Mouse (Mus musculus) forebrain, embryonic 14.5 days (tissue): ENCODE results near the gene Tsc22d3. TPM values are rescaled to one million over a fixed set of nuclear protein-coding genes. Genes with fewer than 3 reads are reported as not detected.

Experiments used
- ATAC-seq: fragments of 200-750 bp; cut with Nextera tagmentation; 2 replicates; pipeline ENCODE4 v1.8.0; 2017; ENCODE audit warnings: mild to moderate bottlenecking, moderate library complexity
- DNase-seq: peaks from one replicate; pipeline ENCODE4 v3.0.0-alpha.2; 2015; ENCODE audit warnings: low spot score
- H3K27ac ChIP-seq: fragments of 300-500 bp; sonication (generic); 2 replicates; pipeline ENCODE4 v1.5.1; 2014; ENCODE audit warnings: low read depth, mild to moderate bottlenecking, control low read depth, low read length, moderate library complexity
- H3K27me3 ChIP-seq: fragments of 300-500 bp; sonication (generic); replicated peaks from 2 replicates; pipeline ENCODE4 v1.6.1; 2014; ENCODE audit warnings: low read length, control low read depth, mixed read lengths; ENCODE audit not compliant: control insufficient read depth, insufficient read depth
- H3K36me3 ChIP-seq: fragments of 300-500 bp; sonication (generic); 2 replicates; pipeline ENCODE4 v1.6.1; 2014; ENCODE audit warnings: low read length, control low read depth; ENCODE audit not compliant: control insufficient read depth, insufficient read depth
- H3K4me1 ChIP-seq: fragments of 300-500 bp; sonication (generic); 2 replicates; pipeline ENCODE4 v1.6.1; 2014; ENCODE audit warnings: antibody characterized with exemption, low read length, control low read depth; ENCODE audit not compliant: control insufficient read depth, insufficient read depth
- H3K4me2 ChIP-seq: fragments of 300-500 bp; sonication (generic); 2 replicates; pipeline ENCODE4 v1.6.1; 2014; ENCODE audit warnings: mild to moderate bottlenecking, control low read depth, low read length
- H3K4me3 ChIP-seq: fragments of 300-500 bp; sonication (generic); 2 replicates; pipeline ENCODE4 v1.5.1; 2014; ENCODE audit warnings: low read depth, low read length, control low read depth
- H3K9ac ChIP-seq: fragments of 300-500 bp; sonication (generic); 2 replicates; pipeline ENCODE4 v1.6.1; 2014; ENCODE audit warnings: mild to moderate bottlenecking, low read length, control low read depth, moderate library complexity
- H3K9me3 ChIP-seq: fragments of 300-500 bp; sonication (generic); replicated peaks from 2 replicates; pipeline ENCODE4 v1.6.1; 2016; ENCODE audit warnings: low read length, control low read depth, mixed read lengths; ENCODE audit not compliant: control insufficient read depth
- WGBS: fragments of 180-500 bp; shearing (Covaris S2); extraction: QIAGEN DNeasy Blood & Tissue Kit; methylation state at CpG from one replicate; pipeline ENCODE4 v1.1.7; 2014; 5-methylcytosine and 5-hydroxymethylcytosine counted together
- polyA plus RNA-seq: library from polyadenylated mRNA; unstranded; fragments of >200 nt; fragmentation: Nextera tagmentation; extraction: Ambion mirVana; gene quantifications from 2 replicates; pipeline ENCODE4 v1.2.1, GENCODE M21; 2014

The Tsc22d3 gene
- polyA plus RNA-seq, 1 experiment from 2014 or later = 103 TPM

DNA sequence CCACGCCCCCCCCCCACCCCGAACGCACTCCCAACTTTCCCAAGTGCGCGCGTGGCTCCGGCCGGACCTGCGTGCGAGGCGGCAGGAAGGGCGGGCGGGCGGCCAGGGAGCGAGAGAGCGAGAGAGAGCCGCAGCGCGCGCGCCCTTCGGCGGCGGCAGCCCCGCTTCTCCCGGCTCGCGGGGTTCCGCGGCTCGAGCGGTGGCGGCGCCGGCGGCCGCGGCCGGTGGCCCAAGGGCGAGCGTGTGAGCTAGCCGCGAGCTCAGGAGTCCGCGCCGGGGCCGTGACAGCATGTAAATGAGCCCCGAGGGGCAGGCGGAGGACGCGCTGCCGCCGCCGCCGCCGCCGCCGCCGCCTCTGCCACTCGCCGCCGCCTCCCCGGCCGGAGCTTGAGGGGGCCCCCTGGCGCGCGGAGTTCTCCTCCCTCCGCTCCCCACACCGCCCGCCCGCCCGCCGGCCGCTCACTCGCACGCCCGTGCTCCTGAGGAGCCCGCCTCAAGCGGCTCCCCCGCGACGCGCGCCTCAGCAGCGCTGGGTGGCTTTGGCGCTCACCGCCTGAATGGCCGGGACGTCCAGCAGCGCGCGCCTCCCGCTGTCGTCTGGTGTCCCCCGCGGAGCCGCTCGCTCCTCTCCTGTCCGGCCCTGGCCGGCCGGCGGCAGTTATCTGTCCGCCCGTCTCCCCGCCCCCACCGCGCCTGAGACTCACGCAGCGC, 1.5 kb downstream of the Tsc22d3 start:
- WGBS = 23% methylated on average over 47 of the region's 109 CpGs
- DNase-seq (peak; percentile 30), ATAC-seq (peak; percentile 88)
- Histone ChIP-seq H3K36me3 (no peaks in the 10 kb centered on the region), H3K9me3 (no peaks in the 10 kb centered on the region), H3K4me1 (no peaks in the 10 kb centered on the region), H3K27ac (no peak overlapping the region), H3K9ac (peak overlapping the region; percentile 41; the same call in 1 of the 2 replicates), H3K27me3 (peaks cover 26% of the 10 kb centered on the region), H3K4me3 (peak overlapping the region; percentile 43), H3K4me2 (peak overlapping the region; percentile 67)

GRCm38 (mm10) chrX:140598194-140598849, 2.1 kb downstream of the Tsc22d3 start:
- H3K27ac ChIP-seq = no peak overlapping the region
- peak overlapping the region; percentile 43 for H3K4me3 ChIP-seq
- H3K9me3 ChIP-seq = no peaks in the 10 kb centered on the region
- DNase-seq (no peak), ATAC-seq (peak; percentile 44)
- peak overlapping the region; percentile 67 for H3K4me2 ChIP-seq
- no peak overlapping the region for H3K9ac ChIP-seq
- H3K36me3 ChIP-seq = no peaks in the 10 kb centered on the region
- no peaks in the 10 kb centered on the region for H3K4me1 ChIP-seq
- WGBS = 34% methylated on average over 39 of the region's 48 CpGs
- peaks cover 26% of the 10 kb centered on the region for H3K27me3 ChIP-seq

- H3K9ac ChIP-seq = no peak overlapping the region
- H3K27me3 ChIP-seq = peaks cover 7% of the 10 kb centered on the region; the same call in 1 of the 2 replicates
- ATAC-seq (no peak), DNase-seq (no peak)
- H3K9me3 ChIP-seq = no peaks in the 10 kb centered on the region
- no peaks in the 10 kb centered on the region for H3K36me3 ChIP-seq
- H3K4me2 ChIP-seq = no peak overlapping the region
- H3K4me1 ChIP-seq = no peaks in the 10 kb centered on the region
- WGBS = 78% methylated on average over 3 of the region's 3 CpGs
- H3K27ac ChIP-seq = no peak overlapping the region
- no peak overlapping the region for H3K4me3 ChIP-seq
Observed at GRCm38 (mm10) chrX:140591176-140591575, 9.3 kb downstream of the Tsc22d3 start.

DNA sequence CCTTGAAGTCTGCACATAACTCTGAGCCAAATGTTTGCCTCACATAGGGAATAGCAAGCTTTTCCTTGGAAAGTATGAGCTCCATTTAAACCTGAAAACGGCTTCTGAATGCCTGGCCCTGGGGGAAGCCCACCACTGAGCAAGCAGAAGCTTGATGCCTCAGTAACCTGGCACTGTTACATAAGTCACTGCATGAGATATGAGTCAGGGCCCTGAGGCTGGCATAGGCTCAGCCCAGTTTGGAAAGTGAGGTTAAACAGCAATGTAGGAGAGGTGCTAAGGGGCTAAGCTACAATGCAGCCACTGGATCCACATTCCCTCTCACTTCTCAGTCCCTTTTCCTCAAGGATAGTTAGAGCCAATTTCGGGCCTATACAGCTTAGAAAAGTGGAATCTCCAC, 10.3 kb downstream of the Tsc22d3 start:
- Histone ChIP-seq H3K4me1 (no peaks in the 10 kb centered on the region), H3K9me3 (no peaks in the 10 kb centered on the region), H3K27ac (no peak overlapping the region), H3K4me3 (no peak overlapping the region), H3K4me2 (no peak overlapping the region), H3K36me3 (no peaks in the 10 kb centered on the region), H3K9ac (no peak overlapping the region), H3K27me3 (peaks cover 3% of the 10 kb centered on the region; the same call in 1 of the 2 replicates)
- DNase-seq = no peak
- WGBS = 83% methylated on average over 2 of the region's 2 CpGs
- ATAC-seq = no peak

- 73% methylated on average over 4 of the region's 4 CpGs for WGBS
- Histone ChIP-seq H3K4me1 (no peaks in the 10 kb centered on the region), H3K27ac (no peak overlapping the region), H3K9me3 (no peaks in the 10 kb centered on the region), H3K9ac (no peak overlapping the region), H3K36me3 (no peaks in the 10 kb centered on the region), H3K4me3 (no peak overlapping the region), H3K27me3 (peaks cover 3% of the 10 kb centered on the region; the same call in 1 of the 2 replicates), H3K4me2 (no peak overlapping the region)
- DNase-seq (no peak), ATAC-seq (no peak)
Observed at GRCm38 (mm10) chrX:140589194-140589751, 11.2 kb downstream of the Tsc22d3 start.

DNA sequence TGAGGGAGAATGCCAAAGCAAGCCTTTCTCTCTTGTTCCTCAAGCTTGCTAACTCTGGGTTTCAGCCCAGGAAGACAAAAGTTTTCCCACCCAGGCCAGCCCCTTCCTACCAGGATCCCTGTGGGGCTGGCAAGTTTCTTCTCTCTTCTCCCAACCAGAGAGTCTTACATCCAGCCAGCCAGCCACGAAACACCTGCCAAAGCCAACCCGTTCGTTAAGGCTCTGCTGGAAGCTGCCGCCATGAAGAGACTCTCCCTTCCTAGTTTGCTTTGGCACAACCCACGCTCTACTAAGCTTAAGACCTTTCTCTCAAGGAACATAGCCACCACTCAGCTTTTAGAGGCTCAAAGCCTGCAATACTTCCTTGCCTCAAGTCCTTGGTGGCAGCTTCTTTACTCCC, 11.9 kb downstream of the Tsc22d3 start:
- no peaks in the 10 kb centered on the region for H3K36me3 ChIP-seq
- no peak for ATAC-seq
- peaks cover 3% of the 10 kb centered on the region; the same call in 1 of the 2 replicates for H3K27me3 ChIP-seq
- WGBS = 55% methylated on average over 5 of the region's 5 CpGs
- no peak overlapping the region for H3K4me2 ChIP-seq
- H3K4me3 ChIP-seq = no peak overlapping the region
- H3K9ac ChIP-seq = no peak overlapping the region
- no peak overlapping the region for H3K27ac ChIP-seq
- H3K9me3 ChIP-seq = no peaks in the 10 kb centered on the region
- no peaks in the 10 kb centered on the region for H3K4me1 ChIP-seq
- no peak for DNase-seq

DNA sequence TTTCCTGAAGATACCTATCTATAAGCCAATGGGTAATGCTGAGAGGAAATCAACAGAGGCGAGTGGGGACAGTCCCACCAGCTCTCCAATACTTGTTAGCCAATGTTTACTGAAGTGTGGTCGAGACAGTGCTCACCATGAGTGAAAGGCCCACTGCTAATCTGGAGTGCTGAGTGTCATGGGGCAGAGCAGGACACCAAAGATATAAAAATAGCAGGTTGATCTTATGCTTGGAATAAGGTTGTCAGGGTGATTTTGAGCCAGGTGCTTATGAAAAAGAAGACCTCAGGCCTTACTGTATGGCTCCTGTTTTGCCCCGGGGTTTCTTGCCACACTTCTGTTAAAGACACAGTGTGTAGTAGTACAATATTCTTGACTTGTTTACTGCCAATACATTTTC, 20.0 kb downstream of the Tsc22d3 start:
- 70% methylated on average over 3 of the region's 3 CpGs for WGBS
- peaks cover 36% of the 10 kb centered on the region for H3K27me3 ChIP-seq
- no peak overlapping the region for H3K9ac ChIP-seq
- no peak overlapping the region for H3K4me3 ChIP-seq
- H3K36me3 ChIP-seq = no peaks in the 10 kb centered on the region
- DNase-seq (no peak), ATAC-seq (no peak)
- H3K9me3 ChIP-seq = no peaks in the 10 kb centered on the region
- H3K4me1 ChIP-seq = no peaks in the 10 kb centered on the region
- no peak overlapping the region for H3K4me2 ChIP-seq
- H3K27ac ChIP-seq = no peak overlapping the region

- H3K9me3 ChIP-seq = no peaks in the 10 kb centered on the region
- H3K4me2 ChIP-seq = no peak overlapping the region
- no peak overlapping the region for H3K9ac ChIP-seq
- H3K27ac ChIP-seq = no peak overlapping the region
- peaks cover 43% of the 10 kb centered on the region for H3K27me3 ChIP-seq
- no peaks in the 10 kb centered on the region for H3K4me1 ChIP-seq
- DNase-seq (no peak), ATAC-seq (no peak)
- WGBS = 84% methylated on average over 3 of the region's 3 CpGs
- H3K36me3 ChIP-seq = no peaks in the 10 kb centered on the region
- no peak overlapping the region for H3K4me3 ChIP-seq
Observed at GRCm38 (mm10) chrX:140575636-140576035, 24.8 kb downstream of the Tsc22d3 start.

- 67% methylated on average over 1 of the region's 1 CpGs for WGBS
- Histone ChIP-seq H3K9ac (no peak overlapping the region), H3K4me2 (no peak overlapping the region)
Observed at GRCm38 (mm10) chrX:140575200-140575599, 25.3 kb downstream of the Tsc22d3 start.

More at GRCm38 (mm10) chrX:140575200-140575599, 25.3 kb downstream of the Tsc22d3 start:
- Histone ChIP-seq H3K4me3 (no peak overlapping the region), H3K4me1 (no peaks in the 10 kb centered on the region), H3K9me3 (no peaks in the 10 kb centered on the region), H3K27me3 (peaks cover 43% of the 10 kb centered on the region), H3K27ac (no peak overlapping the region), H3K36me3 (no peaks in the 10 kb centered on the region)
- no peak for DNase-seq
- no peak for ATAC-seq
